17 mouse cellular contexts compared by ENCODE assay signal in genomic region chr19:40458806-40459205, GRCm38 (mm10). TPM values are rescaled to one million over a fixed set of nuclear protein-coding genes. Genes with fewer than 3 reads are reported as not detected.
DNase-seq lines count a peak whose midpoint lies in the region; ATAC-seq and TF ChIP-seq lines count a peak whose summit lies in the region.
"Had no signal": no experiment of that assay in that cellular context is flagged by ENCODE, and none has a peak within 500 bp of the region (broad histone marks: within the 10 kb centered on the region; RNA-seq: fewer than 3 reads in every experiment).

No protein-coding gene starts in this region.

- 80% methylated on average over 3 of the region's 3 CpGs for WGBS in heart, embryonic 13.5 days
- WGBS in midbrain, embryonic 15.5 days: 80% methylated on average over 3 of the region's 3 CpGs
- 75% methylated on average over 3 of the region's 3 CpGs for WGBS in midbrain, postnatal 0 days

- ATAC-seq in heart, embryonic 13.5 days (ENCODE audit: extremely low read depth, insufficient number of reproducible peaks, low FRiP score, low TSS enrichment): no peak
- peak; percentile 32; the same call in 1 of the 2 replicates for ATAC-seq in midbrain, embryonic 15.5 days (replicated peaks)
- ATAC-seq in midbrain, postnatal 0 days (ENCODE audit: low FRiP score): no peak
- no peak for ATAC-seq in granulocyte monocyte progenitor cell, adult 5-6 weeks (replicated peaks; ENCODE audit: poor library complexity, severe bottlenecking)
- ATAC-seq: CD4-positive, CD25-positive, alpha-beta regulatory T cell, adult 4 months; forebrain, postnatal 0 days; inflammation-experienced regulatory T-cells, adult 6 months had no signal

- no peak for TF ChIP-seq CTCF in midbrain, postnatal 0 days (IDR thresholded peaks at IDR 0.05)

- H3K27ac ChIP-seq in heart, embryonic 13.5 days (replicated peaks): peak overlapping the region; percentile 24; the same call in 1 of the 2 replicates
- H3K27ac ChIP-seq in midbrain, embryonic 15.5 days: no peak overlapping the region
- no peak overlapping the region for H3K27ac ChIP-seq in midbrain, postnatal 0 days (ENCODE audit: low read depth, low read length)

- no peak overlapping the region for H3K9ac ChIP-seq in heart, embryonic 13.5 days
- no peak overlapping the region for H3K9ac ChIP-seq in midbrain, embryonic 15.5 days
- no peak overlapping the region for H3K9ac ChIP-seq in midbrain, postnatal 0 days (replicated peaks; ENCODE audit: low read length, poor library complexity, severe bottlenecking)
- H3K9ac ChIP-seq: forebrain, postnatal 0 days had no signal

- intact Hi-C loops in heart, postnatal 36 days (cut with DNase I): no loop called here

- H3K4me1 ChIP-seq in heart, embryonic 13.5 days: peaks cover 57% of the 10 kb centered on the region
- peaks cover 19% of the 10 kb centered on the region for H3K4me1 ChIP-seq in midbrain, embryonic 15.5 days
- 0 out of 2 replicates have a peak, but pooled peaks cover 4% of the 10 kb centered on the region for H3K4me1 ChIP-seq in midbrain, postnatal 0 days (ENCODE audit: insufficient read depth, low read length)

- no peaks in the 10 kb centered on the region for H3K27me3 ChIP-seq in heart, embryonic 13.5 days (replicated peaks)
- H3K27me3 ChIP-seq in midbrain, embryonic 15.5 days (replicated peaks): no peaks in the 10 kb centered on the region
- H3K27me3 ChIP-seq in midbrain, postnatal 0 days (ENCODE audit: insufficient read depth, low read length): no peaks in the 10 kb centered on the region

- no peaks in the 10 kb centered on the region for H3K36me3 ChIP-seq in heart, embryonic 13.5 days
- H3K36me3 ChIP-seq in midbrain, embryonic 15.5 days (replicated peaks): no peaks in the 10 kb centered on the region
- H3K36me3 ChIP-seq in midbrain, postnatal 0 days (ENCODE audit: insufficient read depth, low read length): no peaks in the 10 kb centered on the region

- H3K9me3 ChIP-seq in heart, embryonic 13.5 days: no peaks in the 10 kb centered on the region
- H3K9me3 ChIP-seq in midbrain, embryonic 15.5 days: no peaks in the 10 kb centered on the region
- H3K9me3 ChIP-seq in midbrain, postnatal 0 days (ENCODE audit: low read length): no peaks in the 10 kb centered on the region

- no peak for DNase-seq in heart, postnatal 36 days
- no peak for DNase-seq in midbrain, postnatal 0 days (ENCODE audit: low spot score)
- DNase-seq in lung, postnatal 10 days: peak; percentile 58
- DNase-seq in adrenal gland, postnatal 10 days: no peak
- DNase-seq: adrenal gland, postnatal 25 days; cerebellum, adult 9-10 months; forebrain, postnatal 0 days; kidney, adult 18-20 months; kidney, postnatal 10 days; thymus, adult 2 months; thymus, postnatal 4 days had no signal

- no peak overlapping the region for H3K4me3 ChIP-seq in heart, embryonic 13.5 days
- no peak overlapping the region for H3K4me3 ChIP-seq in midbrain, embryonic 15.5 days
- H3K4me3 ChIP-seq in midbrain, postnatal 0 days (ENCODE audit: low read depth, low read length): no peak overlapping the region
- H3K4me3 ChIP-seq: megakaryocyte, embryonic 14.5 days had no signal

- H3K4me2 ChIP-seq in heart, embryonic 13.5 days: no peak overlapping the region
- no peak overlapping the region for H3K4me2 ChIP-seq in midbrain, embryonic 15.5 days
- H3K4me2 ChIP-seq in midbrain, postnatal 0 days (ENCODE audit: low read depth, low read length, poor library complexity, severe bottlenecking): no peak overlapping the region

RNA-seq across cellular contexts. Expression of gene Sorbs1, which starts 54.8 kb away (rescaled TPM):
- 65.4 and 74.3 TPM in 2 replicates for polyA plus RNA-seq in heart, embryonic 13.5 days (2015; fragmentation: Nextera tagmentation; extraction: Ambion mirVana)
- total RNA-seq in heart, postnatal 36 days (2021): 100 to 1,000 TPM; 766 to 844 TPM
- polyA plus RNA-seq in midbrain, embryonic 15.5 days (2015; fragmentation: Nextera tagmentation; extraction: Ambion mirVana): 93.9 and 94.3 TPM in 2 replicates
- total RNA-seq in midbrain, postnatal 0 days (2014; rRNA removed): 53.1 and 74.1 TPM in 2 replicates
- 55.6 and 60.4 TPM in 2 replicates for polyA plus RNA-seq in midbrain, postnatal 0 days (2015; fragmentation: Nextera tagmentation; extraction: Ambion mirVana)
- 100 to 1,000 TPM; 172 to 181 TPM for total RNA-seq in adrenal gland, postnatal 10 days (2021)
- 3.7 and 7.9 TPM in 2 replicates for total RNA-seq in granulocyte monocyte progenitor cell, adult 5-6 weeks (2014; fragmentation: Nextera tagmentation)
- 0.15 and 7.4 TPM in 2 replicates for total RNA-seq in granulocyte monocyte progenitor cell, adult 5-6 weeks (2017)
